Mouse (Mus musculus): Measurements from ENCODE around the gene Rnd3.

The Rnd3 gene

GRCm38 (mm10) chr2:51132181-51132580 lies 16.7 kb downstream of the Rnd3 start:
- DNase-seq (ENCODE audit: inconsistent age in 2 of 2, low spot score in 1 of 2) = no peak

- DNase-seq (ENCODE audit: inconsistent age in 2 of 2, low spot score in 1 of 2) = no peak
These were observed 20.8 kb downstream of the Rnd3 start for GRCm38 (mm10) chr2:51128090-51128489.

GRCm38 (mm10) chr2:51110271-51110670 lies 38.6 kb downstream of the Rnd3 start:
- DNase-seq (ENCODE audit: inconsistent age in 2 of 2, low spot score in 1 of 2) = peak; percentile 31 to 73

GRCm38 (mm10) chr2:51108631-51109030 lies 40.3 kb downstream of the Rnd3 start:
- no peak for DNase-seq (ENCODE audit: inconsistent age in 2 of 2, low spot score in 1 of 2)

GRCm38 (mm10) chr2:51101187-51101586 lies 47.7 kb downstream of the Rnd3 start:
- DNase-seq (ENCODE audit: inconsistent age in 2 of 2, low spot score in 1 of 2) = peak in 1 of 2 experiments; percentile 27

GRCm38 (mm10) chr2:51099987-51100386 lies 48.9 kb downstream of the Rnd3 start:
- no peak for DNase-seq (ENCODE audit: inconsistent age in 2 of 2, low spot score in 1 of 2)

- no peak for DNase-seq (ENCODE audit: inconsistent age in 2 of 2, low spot score in 1 of 2)
These were observed 49.7 kb downstream of the Rnd3 start for GRCm38 (mm10) chr2:51099240-51099639.

GRCm38 (mm10) chr2:51090688-51091087 lies 58.2 kb downstream of the Rnd3 start:
- no peak for DNase-seq (ENCODE audit: inconsistent age in 2 of 2, low spot score in 1 of 2)

- no peak for DNase-seq (ENCODE audit: inconsistent age in 2 of 2, low spot score in 1 of 2)
These were observed 58.9 kb downstream of the Rnd3 start for GRCm38 (mm10) chr2:51090049-51090448.

GRCm38 (mm10) chr2:51088843-51089573 lies 59.9 kb downstream of the Rnd3 start:
- no peak for DNase-seq (ENCODE audit: inconsistent age in 2 of 2, low spot score in 1 of 2)

GRCm38 (mm10) chr2:51088123-51088453 lies 60.8 kb downstream of the Rnd3 start:
- no peak for DNase-seq (ENCODE audit: inconsistent age in 2 of 2, low spot score in 1 of 2)

GRCm38 (mm10) chr2:51087307-51088122 lies 61.4 kb downstream of the Rnd3 start:
- no peak for DNase-seq (ENCODE audit: inconsistent age in 2 of 2, low spot score in 1 of 2)

- DNase-seq (ENCODE audit: inconsistent age in 2 of 2, low spot score in 1 of 2) = no peak
These were observed 63.8 kb downstream of the Rnd3 start for GRCm38 (mm10) chr2:51085155-51085554.

GRCm38 (mm10) chr2:51082714-51083351 lies 66.1 kb downstream of the Rnd3 start:
- DNase-seq (ENCODE audit: inconsistent age in 2 of 2, low spot score in 1 of 2) = no peak
